Mouse (Mus musculus) CH12.LX (cell line): ENCODE measurements around the gene Zfp617.

ENCODE experiments used
- CHD2 ChIP-seq: IDR thresholded peaks from 2 replicates; pipeline ENCODE4 v1.6.1; 2011; ENCODE audit warnings: low read length, improper control_type of control experiment
- CTCF ChIP-seq, 2 experiments: IDR thresholded peaks in 1 of 2; conservative IDR thresholded peaks in 1 of 2; 2 replicates each; pipeline ENCODE4 v1.5.1; 2011 to 2012; ENCODE audit warnings: low read depth in 2 of 2, low read length in 2 of 2, improper control_type of control experiment in 1 of 2, inconsistent platforms in 1 of 2, mild to moderate bottlenecking in 1 of 2, moderate library complexity in 1 of 2
- HCFC1 ChIP-seq: IDR thresholded peaks from 2 replicates; pipeline ENCODE4 v1.6.1; 2012; ENCODE audit warnings: low read depth, mild to moderate bottlenecking, inconsistent platforms, low read length, improper control_type of control experiment
- IRF4 ChIP-seq: IDR thresholded peaks from 2 replicates; pipeline ENCODE4 v1.6.1; 2014; ENCODE audit warnings: low read depth, mild to moderate bottlenecking, inconsistent platforms, low read length, improper control_type of control experiment
- JUND ChIP-seq: conservative IDR thresholded peaks from 2 replicates; pipeline ENCODE4 v1.6.1; 2011; ENCODE audit warnings: low read depth, low read length, improper control_type of control experiment
- MAZ ChIP-seq: IDR thresholded peaks from 2 replicates; pipeline ENCODE4 v1.6.1; 2012; ENCODE audit warnings: low read depth, mild to moderate bottlenecking, inconsistent platforms, low read length, improper control_type of control experiment, moderate library complexity
- POLR2A ChIP-seq: IDR thresholded peaks from 2 replicates; pipeline ENCODE4 v1.6.1; 2011; ENCODE audit warnings: low read depth, mild to moderate bottlenecking, improper control_type of control experiment, low read length
- USF1 ChIP-seq: IDR thresholded peaks from 2 replicates; pipeline ENCODE4 v1.6.1; 2014; ENCODE audit warnings: low read depth, mild to moderate bottlenecking, inconsistent platforms, low read length, improper control_type of control experiment
- ZMIZ1 ChIP-seq: IDR thresholded peaks from 2 replicates; pipeline ENCODE4 v1.6.1; 2012; ENCODE audit warnings: low read depth, mild to moderate bottlenecking, inconsistent platforms, low read length, improper control_type of control experiment

- TF ChIP-seq ZMIZ1 (no peak; the same call in none of the 2 replicates), CTCF (conservative IDR thresholded peaks at IDR 0.05 in 1 of 2, IDR thresholded peaks at IDR 0.05 in 1 of 2; ENCODE audit: low read depth in 2 of 2, low read length in 2 of 2) (peak in 1 of 2 experiments; percentile 74; a peak in 2 of 4 replicates), IRF4 (peak; percentile 47; the same call in 1 of the 2 replicates), POLR2A (peak; percentile 68; the same call in 1 of the 2 replicates), MAZ (0 out of 2 replicates have a peak, but pooled peaks have one; percentile 30), HCFC1 (peak; percentile 90), USF1 (no peak), JUND (peak; percentile 13; the same call in 1 of the 2 replicates), CHD2 (peak; percentile 73)
These were observed at the start of gene Zfp617, which contains the start of gene Zfp882 for GRCm38 (mm10) chr8:71908309-71909261.
